Mouse (Mus musculus): ENCODE measurements around the gene Acap2. TPM values are rescaled to one million over a fixed set of nuclear protein-coding genes. Genes with fewer than 3 reads are reported as not detected.

The Acap2 gene
- total RNA-seq, 4 experiments from 2014 or later, result 38.4 to 54.5 (median 46.0) TPM

- no peak for DNase-seq
These were observed 33.8 kb downstream of the Acap2 start for GRCm38 (mm10) chr16:31167017-31167887.

- peak; percentile 29 for DNase-seq
These were observed 35.1 kb downstream of the Acap2 start for GRCm38 (mm10) chr16:31165907-31166306.

- no peak for DNase-seq
These were observed 35.6 kb downstream of the Acap2 start for GRCm38 (mm10) chr16:31165467-31165866.

GRCm38 (mm10) chr16:31164125-31164524, 36.9 kb downstream of the Acap2 start:
- DNase-seq, result no peak

GRCm38 (mm10) chr16:31160486-31160885, 40.6 kb downstream of the Acap2 start:
- DNase-seq, result no peak

- DNase-seq, result no peak
These were observed 41.6 kb downstream of the Acap2 start for GRCm38 (mm10) chr16:31159491-31159890.

GRCm38 (mm10) chr16:31149841-31150240, 51.2 kb downstream of the Acap2 start:
- DNase-seq, result no peak

GRCm38 (mm10) chr16:31148891-31149290, 52.2 kb downstream of the Acap2 start:
- no peak for DNase-seq

GRCm38 (mm10) chr16:31147766-31148165, 53.3 kb downstream of the Acap2 start:
- no peak for DNase-seq

GRCm38 (mm10) chr16:31141916-31142315, 59.1 kb downstream of the Acap2 start:
- no peak for DNase-seq

- no peak for DNase-seq
These were observed 64.3 kb downstream of the Acap2 start for GRCm38 (mm10) chr16:31136616-31137253.

GRCm38 (mm10) chr16:31135519-31135918, 65.5 kb downstream of the Acap2 start:
- DNase-seq, result no peak

- DNase-seq, result no peak
These were observed 69.5 kb downstream of the Acap2 start for GRCm38 (mm10) chr16:31131531-31131930.

GRCm38 (mm10) chr16:31128116-31128515, 72.9 kb downstream of the Acap2 start:
- no peak for DNase-seq

- DNase-seq, result no peak
These were observed 76.1 kb downstream of the Acap2 start for GRCm38 (mm10) chr16:31124991-31125390.

- DNase-seq, result no peak
These were observed 79.4 kb downstream of the Acap2 start for GRCm38 (mm10) chr16:31121612-31122011.

- DNase-seq, result no peak
These were observed 87.4 kb downstream of the Acap2 start for GRCm38 (mm10) chr16:31113596-31113995.

GRCm38 (mm10) chr16:31101352-31101751, 99.7 kb downstream of the Acap2 start:
- DNase-seq, result no peak

GRCm38 (mm10) chr16:31099906-31100305, 101.1 kb downstream of the Acap2 start:
- no peak for DNase-seq

GRCm38 (mm10) chr16:31094036-31094435, 107.0 kb downstream of the Acap2 start:
- DNase-seq, result no peak

- DNase-seq, result no peak
These were observed 107.9 kb downstream of the Acap2 start for GRCm38 (mm10) chr16:31093186-31093585.

- no peak for DNase-seq
These were observed 119.2 kb downstream of the Acap2 start for GRCm38 (mm10) chr16:31081891-31082290.

- peak; percentile 90 for DNase-seq
These were observed 119.8 kb downstream of the Acap2 start, which contains the start of gene Xxylt1 for GRCm38 (mm10) chr16:31081125-31081664. Gene Xxylt1 (minus strand): TSS chr16:31081432.

Measured in adrenal gland, adult 8-10 months (tissue).